Mouse (Mus musculus) cerebellum, postnatal 14 days (tissue): ENCODE results near the gene Ppp1r35.
"Not testable (repeated sequence)": the region's sequence is repeated elsewhere in the genome, so short reads cannot be mapped to it uniquely, and the experiment has no call there.

Source experiments
- DNase-seq, 2 experiments: peaks; one replicate each; pipeline ENCODE4 v3.0.0; 2021; ENCODE audit warnings: mixed read lengths in 2 of 2

Ppp1r35 gene

DNA sequence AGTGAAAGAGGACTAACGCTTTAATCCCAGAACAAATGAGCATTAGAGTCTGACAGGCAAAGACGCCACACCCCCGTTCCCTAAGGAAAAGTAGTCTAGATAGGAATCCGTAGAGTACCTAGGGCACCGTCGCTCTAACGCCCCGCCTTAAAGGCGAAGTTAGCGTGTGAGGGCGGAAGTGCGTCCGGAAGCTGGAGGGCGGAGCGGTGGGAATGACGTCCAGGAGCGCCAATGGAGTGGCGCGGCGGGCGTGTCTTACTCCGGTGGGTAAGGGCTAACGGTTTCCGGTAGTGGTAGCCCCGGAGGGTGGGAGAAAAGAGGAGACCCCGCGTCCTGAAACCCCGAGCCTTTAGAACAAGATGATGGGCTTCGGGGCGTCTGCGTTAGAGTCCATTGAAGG lies at the start of gene Ppp1r35:
Gene Ppp1r35 (plus strand): TSS at position 215 of the 400 bp plus-strand sequence.
- DNase-seq, result peak; percentile 98

DNA sequence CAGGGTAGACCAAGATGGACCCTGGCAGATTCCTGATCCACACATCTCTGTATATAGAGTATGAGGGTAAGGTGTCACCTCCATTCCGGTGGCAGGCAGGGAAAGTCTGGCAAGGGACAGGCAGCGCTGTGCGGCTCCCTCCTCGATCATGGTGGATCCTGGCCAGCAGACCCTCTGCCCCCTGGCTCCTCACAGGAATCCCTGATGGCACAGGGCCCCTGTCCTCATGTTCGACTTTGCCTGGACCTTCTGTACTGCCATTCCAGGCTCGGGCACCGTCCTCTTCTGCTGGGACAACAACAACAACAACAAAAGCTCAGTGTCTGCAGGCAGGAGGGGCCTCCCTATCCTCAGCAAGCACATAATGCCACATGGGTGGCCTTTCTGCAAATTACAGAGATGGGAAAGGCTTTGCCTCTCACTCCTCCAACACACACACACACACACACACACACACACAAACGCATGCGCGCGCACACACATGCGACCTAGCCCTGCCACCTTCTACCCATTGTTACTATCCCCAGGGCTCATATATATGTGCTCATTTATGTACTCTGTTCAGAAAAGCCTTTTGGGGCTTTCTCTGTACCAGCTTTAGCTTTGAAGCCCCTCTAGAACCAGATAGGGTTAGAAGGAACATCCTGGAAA lies 44.9 kb upstream of the Ppp1r35 start:
- DNase-seq, result no peak

DNA sequence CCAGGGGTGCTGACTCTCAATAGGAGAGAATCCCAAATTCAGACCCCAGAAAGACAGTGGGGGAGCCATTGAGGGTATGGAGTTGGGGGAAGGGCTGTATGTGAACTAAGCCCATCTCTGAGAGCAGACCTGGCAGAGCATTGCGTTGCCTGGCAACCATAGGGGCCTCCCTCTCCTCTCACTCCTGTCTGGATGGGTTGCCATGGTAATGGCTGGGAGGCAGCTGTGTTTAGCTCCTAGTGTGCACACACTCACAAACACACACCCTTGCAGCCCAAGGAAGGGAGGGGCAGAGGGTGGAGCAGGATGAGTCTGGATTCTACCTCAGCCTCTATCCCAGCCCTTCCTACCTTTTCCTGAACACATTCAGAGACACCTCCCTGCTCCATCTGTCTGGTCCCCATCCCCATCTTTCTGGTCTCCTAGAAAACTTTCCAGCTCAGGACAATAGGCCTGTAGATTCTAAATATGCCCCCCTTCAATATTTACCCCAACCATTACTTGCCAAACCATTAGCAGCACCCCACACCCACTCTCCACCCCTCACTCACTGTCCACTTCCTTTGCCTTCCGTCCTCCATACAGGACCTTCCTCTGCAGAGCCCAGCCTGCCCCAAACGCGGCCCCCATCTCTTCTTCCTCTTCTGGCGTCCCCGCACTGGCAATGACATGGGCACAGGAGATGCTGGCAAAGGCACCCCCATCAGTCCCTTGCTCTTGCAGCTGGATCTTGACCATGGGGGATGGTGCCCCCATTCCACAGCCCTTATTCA lies 44.2 kb upstream of the Ppp1r35 start:
- DNase-seq, result peak; percentile 70 to 75

DNA sequence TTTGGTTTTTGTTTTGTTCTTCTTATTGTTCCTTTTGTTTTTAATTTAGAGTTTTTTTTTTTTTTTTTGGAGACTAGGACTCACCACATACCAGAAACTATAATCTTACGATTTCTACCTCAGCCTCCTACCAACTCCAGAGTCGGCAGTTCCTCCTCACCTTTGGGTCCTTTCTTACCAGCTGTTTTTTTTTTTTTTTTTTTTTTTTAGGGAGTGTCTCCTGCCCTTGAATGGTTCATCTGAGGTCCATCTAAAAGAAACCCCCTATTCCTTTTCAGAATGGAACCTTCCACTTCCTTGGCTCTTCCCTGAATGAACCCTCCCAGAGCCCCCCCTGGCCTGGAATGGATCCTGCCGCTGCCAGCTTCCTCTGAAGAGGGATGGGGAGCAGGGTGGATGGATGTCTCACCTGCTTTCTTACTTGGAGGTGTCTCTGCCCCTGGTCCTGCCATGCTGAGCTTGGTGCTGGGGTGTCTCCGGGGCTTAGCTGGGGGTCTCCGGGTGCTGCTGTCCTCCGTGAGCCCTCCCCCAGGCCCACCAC lies 41.2 kb upstream of the Ppp1r35 start:
- DNase-seq, result peak in 1 of 2 experiments; percentile 66

DNA sequence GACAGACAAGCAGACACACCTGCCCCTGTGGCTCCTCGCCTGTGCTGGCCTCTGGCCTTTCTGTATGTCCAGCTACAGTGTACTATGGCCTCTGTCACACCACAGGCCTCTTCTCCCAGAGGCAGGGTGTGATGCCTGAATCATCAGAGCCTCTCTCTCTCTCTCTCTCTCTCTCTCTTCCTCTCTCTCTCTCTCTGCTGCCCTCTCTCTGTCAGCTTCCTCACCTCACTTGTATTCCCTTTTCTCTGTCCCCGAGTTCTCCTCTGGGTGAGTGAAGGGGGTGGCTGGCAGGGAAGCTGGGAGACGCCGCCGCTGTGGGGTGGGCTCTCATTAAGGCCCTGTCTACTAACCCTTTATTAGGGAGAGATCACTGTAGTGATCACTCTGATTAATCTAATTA lies 40.1 kb upstream of the Ppp1r35 start:
- DNase-seq, result no peak

DNA sequence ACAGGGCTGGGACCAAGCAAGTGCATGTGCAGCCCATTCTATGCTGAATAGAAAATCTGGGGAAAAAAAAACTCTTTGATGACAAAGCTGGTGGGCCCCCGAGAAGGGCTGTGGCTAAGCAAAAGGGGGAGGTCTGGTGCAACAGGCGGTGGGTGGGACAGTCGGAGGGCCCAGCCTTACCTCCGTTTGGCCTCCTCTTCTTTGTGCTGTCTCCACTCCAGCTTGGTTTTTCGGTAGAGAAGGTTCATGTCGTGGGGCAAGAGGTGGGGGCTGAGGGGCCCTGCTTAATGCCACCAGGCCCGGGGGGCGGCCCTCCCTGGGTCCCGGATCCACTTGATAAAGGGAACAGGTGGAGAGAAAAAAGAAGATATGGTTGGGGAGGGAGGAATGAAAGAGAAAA lies 39.2 kb upstream of the Ppp1r35 start:
- DNase-seq, result no peak

DNA sequence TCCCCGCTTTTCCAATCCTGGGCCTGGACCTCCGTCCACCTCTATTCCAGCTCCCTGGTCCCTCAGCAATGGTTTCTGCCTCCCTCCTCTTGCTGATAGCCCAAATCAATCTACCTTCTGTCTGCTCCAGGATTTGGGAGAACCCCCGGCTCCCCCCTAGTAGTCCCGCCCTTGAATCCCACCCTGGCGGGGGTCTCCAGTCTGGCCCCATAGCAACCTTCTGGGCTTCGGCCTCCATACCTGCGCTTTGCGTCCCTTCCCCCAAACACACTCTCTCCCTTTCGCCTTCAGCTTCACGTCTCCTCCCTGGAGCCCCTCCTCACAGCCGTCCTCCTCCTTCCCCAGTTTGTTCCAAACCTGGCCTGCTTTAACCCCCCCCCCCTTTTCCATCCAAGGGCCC lies 38.1 kb upstream of the Ppp1r35 start:
- DNase-seq, result no peak

DNA sequence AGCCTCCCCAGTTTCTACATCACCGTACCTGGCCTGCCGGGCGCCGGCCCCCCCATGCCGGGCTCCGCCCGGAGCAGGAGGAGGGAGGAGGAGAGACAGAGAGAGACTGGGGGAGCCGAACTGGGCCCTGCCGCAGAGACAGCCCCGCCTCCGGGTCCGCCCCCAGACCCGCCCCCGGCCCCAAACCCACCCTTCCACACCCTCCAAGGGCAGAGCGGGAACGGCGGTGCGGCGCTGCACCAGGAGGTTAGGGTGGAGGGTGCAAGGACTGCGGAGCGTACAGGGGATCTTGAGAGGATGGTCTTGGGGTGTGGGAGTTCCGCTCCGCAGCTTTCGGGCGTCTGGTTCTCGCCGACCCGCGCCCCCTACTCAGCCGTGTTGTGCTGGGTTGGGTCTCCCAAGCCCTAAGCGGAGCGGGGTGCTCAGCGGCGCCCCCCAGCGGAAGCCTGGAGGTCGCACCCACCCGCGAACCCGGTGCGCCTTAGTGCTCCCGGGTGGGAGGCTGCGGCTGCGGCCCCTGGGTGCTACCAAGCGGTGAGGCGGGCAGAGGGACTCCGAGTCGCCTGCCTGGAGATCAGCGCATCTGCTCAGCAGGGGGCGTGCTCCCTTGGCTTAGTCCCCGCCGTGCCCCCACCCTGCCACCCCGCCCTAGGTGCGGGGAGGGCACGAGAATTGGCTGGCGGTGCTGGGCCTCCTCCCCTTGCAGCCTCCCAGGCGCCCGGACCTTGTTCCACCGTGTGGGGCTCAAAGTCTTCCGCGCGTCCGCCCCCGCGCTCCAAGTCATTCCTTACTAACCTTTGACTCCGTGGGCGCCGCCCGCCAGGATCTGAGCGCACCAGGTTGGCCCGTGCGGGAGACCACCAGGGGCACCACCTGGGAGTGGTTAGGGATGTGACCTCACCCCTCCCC lies 37.4 kb upstream of the Ppp1r35 start, which contains the start of gene Nyap1:
Gene Nyap1 (minus strand): TSS at position 585 of the 909 bp plus-strand sequence.
- DNase-seq, result peak; percentile 89 to 92

DNA sequence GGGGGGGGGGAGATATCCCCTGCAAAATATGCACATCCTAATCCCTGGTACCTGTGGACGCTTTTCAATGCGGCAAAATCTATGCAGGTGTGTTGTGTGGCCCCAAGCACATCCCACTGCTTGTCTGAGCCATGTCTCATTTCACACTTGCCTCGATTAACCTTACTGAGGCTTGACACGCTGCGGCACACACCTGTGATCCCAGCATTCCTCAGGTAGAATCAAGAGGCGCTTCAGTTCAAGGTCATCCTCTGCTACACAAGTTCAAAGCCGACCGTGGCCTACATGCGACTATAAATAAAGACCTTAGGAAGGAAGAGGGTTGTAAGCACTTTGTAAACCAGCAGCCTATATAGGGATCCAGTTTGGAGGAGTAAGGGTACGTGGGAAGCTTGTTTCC lies 36.6 kb upstream of the Ppp1r35 start:
- DNase-seq, result no peak

DNA sequence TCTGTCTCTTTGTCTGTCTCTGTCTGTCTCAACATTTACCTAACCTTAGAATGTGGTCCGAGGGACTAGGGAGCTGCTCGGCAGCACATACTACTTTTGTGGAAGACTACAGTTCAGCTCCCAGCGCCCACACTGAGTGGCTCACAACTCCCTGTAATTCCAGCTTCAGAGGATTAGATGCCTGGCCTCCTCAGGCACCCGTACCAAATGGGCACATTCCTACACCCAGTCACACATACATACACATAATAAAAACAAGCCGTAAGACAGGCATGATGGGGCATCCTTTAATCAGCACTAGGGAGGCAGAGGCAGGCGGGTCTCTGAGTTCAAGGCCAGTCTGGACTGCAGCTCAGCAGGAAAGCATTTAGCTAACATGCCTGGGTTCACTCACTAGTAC lies 35.8 kb upstream of the Ppp1r35 start:
- DNase-seq, result no peak

DNA sequence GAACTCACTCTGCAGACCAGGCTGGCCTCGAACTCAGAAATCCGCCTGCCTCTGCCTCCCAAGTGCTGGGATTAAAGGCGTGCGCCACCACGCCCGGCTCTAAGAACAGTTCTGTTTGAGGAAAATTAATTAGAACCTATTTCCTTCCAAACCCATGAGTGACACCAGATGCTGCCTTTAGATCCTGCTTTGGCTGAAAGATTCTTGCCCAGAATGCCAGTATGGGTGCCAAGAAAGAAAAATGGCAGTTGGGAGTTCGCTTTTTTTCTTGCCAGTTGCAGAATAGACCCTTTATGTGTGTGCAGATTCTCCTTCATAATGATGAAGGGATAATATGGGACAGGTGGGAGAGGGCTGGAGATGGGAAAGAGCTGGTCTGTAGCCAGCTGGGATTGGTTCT lies 34.5 kb upstream of the Ppp1r35 start:
- no peak for DNase-seq

DNA sequence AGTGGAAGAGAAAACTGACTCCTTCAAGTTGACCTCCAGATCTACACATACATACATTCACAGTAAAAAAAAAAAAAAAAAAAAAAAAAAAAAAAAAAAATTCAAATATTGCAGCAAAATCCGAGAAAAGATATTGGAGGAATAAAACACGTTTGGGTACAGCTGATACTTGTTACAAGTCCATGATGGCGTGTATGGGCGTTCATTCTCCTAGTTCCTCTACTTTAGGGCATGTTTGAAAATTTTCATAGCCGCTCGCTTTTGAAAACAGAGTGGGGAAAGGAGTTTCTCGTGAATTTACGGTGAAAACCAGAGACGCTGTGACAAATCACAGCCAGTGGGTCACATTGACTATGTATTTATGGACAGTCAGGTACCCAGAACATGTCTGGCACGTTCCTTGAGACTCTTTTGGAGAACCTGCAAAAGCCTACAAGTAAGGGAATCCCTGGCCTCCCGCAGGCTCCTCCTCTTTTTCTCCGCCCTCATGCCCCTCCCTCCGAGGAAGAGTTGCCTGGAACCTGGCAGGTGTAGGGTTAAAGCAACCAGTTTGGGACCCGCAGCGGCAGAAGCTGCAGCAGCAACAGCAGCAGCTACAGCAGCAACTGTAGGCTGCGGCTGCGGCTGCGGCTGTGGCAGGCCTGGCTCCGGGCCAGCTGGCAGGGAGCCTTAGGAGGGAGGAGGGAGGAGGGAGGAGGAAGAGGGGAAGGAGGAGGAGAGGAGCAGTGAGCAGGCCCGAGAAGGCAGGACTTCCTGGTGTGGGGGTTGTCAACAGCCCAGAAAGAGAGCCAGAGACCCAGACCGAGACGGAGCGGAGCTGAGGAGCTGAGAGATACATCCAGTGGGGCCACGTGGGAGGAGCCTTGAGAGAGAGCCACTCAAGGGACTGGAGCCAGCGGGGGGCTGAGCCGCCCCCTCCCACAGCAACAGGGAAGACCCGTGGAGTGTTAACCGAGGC lies 33.2 kb upstream of the Ppp1r35 start, which contains the start of gene Tsc22d4:
Gene Tsc22d4 (plus strand): TSS at position 517 of the 958 bp plus-strand sequence.
- DNase-seq, result peak; percentile 85 to 92

DNA sequence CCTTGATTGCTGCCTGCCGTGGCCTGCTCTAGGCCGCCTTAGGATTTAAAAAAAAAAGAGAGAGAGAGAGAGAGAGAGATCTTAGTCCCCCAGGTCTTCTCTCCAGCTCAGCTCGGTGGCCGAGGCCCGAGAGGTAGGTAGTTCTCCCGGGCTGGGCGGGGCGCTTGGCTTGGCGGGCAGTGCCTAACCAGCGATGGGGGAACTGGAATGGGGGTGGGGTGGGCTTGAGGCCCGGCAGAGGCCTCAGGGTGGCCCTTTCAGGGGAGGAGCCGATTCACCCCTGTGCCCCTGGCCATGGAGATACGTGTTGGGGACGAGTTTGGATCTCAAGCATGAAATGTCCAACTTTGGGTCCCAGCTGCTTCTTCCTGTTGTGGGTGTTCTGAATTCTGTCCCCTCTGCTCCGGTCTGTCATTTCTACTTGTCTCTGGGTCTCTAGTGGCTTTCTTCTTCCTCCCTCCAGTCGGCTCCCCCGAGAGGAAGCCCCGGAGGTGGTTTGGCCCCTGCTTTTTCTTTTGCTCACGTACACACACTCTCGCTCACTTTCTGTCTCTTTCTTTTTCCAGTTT lies 32.3 kb upstream of the Ppp1r35 start:
- peak; percentile 56 to 64 for DNase-seq

DNA sequence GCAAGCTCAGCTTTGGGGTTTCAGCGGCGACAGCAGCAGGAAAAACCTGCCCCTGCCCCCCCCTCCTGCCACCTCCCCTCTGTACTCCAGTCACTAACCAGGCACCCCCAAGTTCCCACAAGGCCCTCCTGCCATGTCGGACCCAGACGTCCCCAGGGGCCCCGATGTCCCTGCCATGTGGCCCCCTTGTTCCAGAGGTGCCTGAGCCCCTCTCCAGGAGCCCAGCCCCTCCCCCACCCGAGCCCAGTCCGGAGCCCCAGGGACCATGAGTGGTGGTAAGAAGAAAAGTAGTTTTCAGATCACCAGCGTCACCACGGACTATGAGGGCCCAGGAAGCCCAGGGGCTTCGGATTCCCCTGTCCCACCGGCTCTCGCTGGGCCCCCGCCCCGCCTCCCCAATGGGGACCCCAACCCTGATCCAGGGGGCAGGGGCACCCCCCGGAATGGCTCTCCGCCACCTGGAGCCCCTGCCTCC lies 31.8 kb upstream of the Ppp1r35 start:
- DNase-seq, result no peak

DNA sequence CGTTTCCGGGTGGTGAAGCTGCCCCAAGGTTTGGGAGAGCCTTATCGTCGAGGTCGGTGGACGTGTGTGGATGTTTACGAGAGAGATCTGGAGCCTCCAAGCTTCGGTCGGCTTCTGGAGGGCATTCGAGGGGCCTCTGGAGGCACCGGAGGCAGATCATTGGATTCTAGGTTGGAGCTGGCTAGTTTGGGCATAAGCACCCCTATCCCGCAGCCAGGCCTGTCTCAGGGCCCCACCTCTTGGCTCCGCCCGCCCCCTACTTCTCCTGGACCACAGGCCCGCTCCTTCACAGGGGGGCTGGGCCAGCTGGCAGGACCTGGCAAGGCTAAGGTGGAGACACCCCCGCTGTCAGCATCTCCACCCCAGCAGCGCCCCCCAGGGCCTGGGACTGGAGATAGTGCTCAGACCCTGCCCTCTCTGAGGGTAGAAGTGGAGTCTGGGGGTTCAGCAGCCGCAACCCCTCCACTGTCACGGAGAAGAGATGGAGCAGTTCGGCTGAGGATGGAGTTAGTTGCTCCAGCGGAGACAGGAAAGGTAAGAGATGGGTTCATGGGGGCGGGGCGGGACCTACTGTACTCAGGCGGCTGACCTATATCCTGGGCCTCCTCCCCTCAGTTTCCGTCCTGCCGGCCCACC lies 31.2 kb upstream of the Ppp1r35 start:
- peak; percentile 58 to 65 for DNase-seq

DNA sequence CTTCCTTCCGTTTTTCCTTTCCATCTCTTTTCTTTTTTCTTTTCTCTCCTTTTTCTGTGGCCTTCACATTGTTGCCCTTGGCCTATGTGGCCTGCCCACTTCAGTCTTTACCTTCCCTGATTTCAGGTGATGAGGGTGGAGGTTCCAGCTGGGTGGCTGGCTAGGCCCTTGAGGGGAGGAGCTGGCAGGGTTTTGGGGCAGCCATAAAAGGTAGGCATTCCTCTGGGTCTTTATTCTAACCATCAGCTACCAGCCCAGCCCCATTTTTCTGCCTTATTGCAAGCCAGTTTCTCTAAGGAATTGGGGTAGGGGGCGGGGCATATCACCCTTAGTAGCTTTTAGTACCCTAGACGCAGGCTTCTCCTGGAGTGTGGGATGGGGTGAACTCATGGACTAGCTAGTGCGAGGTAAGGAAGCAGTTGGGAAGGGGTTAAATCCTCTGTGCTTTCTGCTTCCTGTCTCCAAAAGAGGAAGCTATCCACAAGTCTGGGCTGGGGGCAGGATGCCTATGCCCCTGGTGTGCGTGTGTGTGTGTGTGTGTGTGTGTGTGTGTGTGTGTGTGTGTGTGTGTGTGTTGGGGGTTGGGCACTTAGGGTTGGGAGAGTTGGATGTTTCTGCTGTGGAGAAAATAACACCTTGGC lies 30.4 kb upstream of the Ppp1r35 start:
- DNase-seq, result no peak

DNA sequence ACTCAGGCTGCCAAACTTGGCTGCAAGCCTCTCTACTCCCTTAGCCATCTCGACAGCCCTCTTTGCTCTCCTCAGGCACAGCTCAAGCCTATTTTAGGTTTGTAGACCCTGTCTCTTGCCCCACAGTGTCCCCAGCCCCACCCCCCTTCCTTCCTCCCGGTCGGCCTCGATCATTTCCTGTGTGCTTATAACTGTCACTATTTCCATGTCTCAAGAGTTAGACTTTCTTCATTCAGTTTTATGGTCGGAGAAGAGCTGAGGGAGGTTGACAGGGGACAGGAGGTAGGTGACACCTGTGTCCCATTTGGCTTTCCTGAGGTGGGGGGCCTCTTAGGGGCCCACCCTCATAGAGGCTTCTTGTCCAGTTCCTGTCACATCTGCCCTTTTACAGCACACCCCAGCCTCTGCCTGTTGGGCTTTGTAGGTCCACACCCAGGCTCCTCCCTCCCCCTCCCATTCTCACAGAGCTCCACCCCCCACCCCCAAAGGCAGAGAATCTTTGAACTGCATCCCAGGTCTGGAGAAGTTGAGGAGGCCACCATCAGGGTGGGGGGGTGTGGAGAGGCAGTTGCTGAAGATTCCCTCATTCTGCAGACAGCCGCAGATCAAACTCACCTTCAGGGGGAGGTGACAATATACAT lies 29.3 kb upstream of the Ppp1r35 start:
- DNase-seq, result no peak

DNA sequence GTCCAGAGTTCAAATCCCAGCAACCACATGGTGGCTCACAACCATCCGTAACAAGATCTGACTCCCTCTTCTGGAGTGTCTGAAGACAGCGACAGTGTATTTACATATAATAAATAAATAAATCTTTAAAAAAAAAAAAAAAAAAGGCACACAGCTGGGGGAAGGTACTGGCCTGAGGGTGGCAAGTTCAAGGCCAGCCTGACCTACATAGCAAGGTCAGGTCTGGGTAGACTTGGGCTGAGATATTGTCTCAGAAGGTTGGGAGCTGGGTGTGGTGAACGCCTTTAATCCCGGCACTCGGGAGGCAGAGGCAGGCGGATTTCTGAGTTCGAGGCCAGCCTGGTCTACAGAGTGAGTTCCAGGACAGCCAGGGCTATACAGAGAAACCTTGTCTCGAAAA lies 28.4 kb upstream of the Ppp1r35 start:
- not testable (repeated sequence) for DNase-seq

DNA sequence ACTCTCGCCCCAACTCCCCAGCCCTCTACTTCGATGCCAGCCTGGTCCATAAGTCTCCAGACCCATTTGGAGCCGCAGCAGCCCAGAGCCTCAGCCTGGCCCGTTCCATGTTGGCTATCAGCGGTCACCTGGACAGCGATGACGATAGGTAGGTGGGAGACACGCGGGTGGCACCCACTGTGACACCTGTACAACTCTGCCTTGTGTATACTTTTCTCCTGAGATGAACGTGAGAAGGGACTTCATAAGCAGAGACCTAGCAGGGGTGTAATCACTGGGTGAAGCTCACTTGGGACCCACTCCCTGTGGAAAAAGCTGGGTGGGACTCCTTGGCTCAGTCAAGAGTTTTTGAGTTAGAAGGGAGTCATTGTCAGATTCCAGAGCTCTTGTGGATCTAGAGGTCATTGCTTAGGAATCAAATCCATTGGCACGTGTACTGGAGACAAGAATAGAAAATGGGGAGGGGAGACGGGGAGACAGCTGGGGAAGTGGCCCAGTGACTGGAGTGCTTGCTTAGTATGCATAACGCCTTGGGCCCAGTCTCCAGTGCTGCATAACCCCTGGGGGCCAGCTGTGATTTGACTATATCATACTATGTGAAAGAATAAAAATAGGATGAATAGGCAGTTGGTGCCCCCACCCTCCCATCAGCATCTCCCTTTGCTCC lies 27.3 kb upstream of the Ppp1r35 start:
- DNase-seq, result no peak
